Mouse (Mus musculus): ENCODE results near the gene Fat2.

GRCm38 (mm10) chr11:55364662-55365061, 28.3 kb upstream of the Fat2 start:
- TF ChIP-seq CTCF (IDR thresholded peaks at IDR 0.05; ENCODE audit: low read depth) = no peak
- no peak for TF ChIP-seq EP300 (optimal IDR thresholded peaks at IDR 0.05)

All from stomach, postnatal 0 days (tissue).